Mouse (Mus musculus) mouse embryonic stem cell (cell line): Measurements from ENCODE around the gene 1700008O03Rik.

ENCODE experiments used
- in situ Hi-C, 2 experiments: fragments of 300-500 bp; cut with MboI; formaldehyde crosslinking; loops; 1 replicate in 1 of 2; 3 replicates in 1 of 2; pipeline ENCODE4 v1.14.3; 2019 to 2020; ENCODE audit warnings: low sequenced_read_pairs in 2 of 2, low pct_unique_long_range_greater_than_20kb in 1 of 2, mixed read lengths in 1 of 2; ENCODE audit not compliant: unreplicated experiment in 1 of 2

1700008O03Rik gene

GRCm38 (mm10) chr7:44352750-44353600 is 32.6 kb downstream of the 1700008O03Rik start:
- in situ Hi-C loops, result no loop called here

- in situ Hi-C loops, result no loop called here
Observed at GRCm38 (mm10) chr7:44351881-44352749, 33.5 kb downstream of the 1700008O03Rik start.

GRCm38 (mm10) chr7:44350957-44351711 is 34.5 kb downstream of the 1700008O03Rik start:
- in situ Hi-C loops, result no loop called here

- in situ Hi-C loops, result loop anchor here in 1 of 2 experiments (25.0 kb wide), 1 partner anchor 88 kb away; the partner anchor contains the start of gene Lrrc4b
Observed at GRCm38 (mm10) chr7:44349043-44349442, 36.6 kb downstream of the 1700008O03Rik start.

- in situ Hi-C loops, result loop anchor here in 1 of 2 experiments (25.0 kb wide), 1 partner anchor 93 kb away; the partner anchor contains the start of gene Lrrc4b
Observed at GRCm38 (mm10) chr7:44344622-44345021, 41.0 kb downstream of the 1700008O03Rik start.

- in situ Hi-C loops, result loop anchor here in 1 of 2 experiments (25.0 kb wide), 1 partner anchor 94 kb away; the partner anchor contains the start of gene Lrrc4b
Observed at GRCm38 (mm10) chr7:44343459-44344015, 42.1 kb downstream of the 1700008O03Rik start.

GRCm38 (mm10) chr7:44341714-44342113 is 43.9 kb downstream of the 1700008O03Rik start:
- in situ Hi-C loops, result loop anchor here in 1 of 2 experiments (25.0 kb wide), 1 partner anchor 96 kb away; the partner anchor contains the start of gene Lrrc4b

GRCm38 (mm10) chr7:44341119-44341518 is 44.5 kb downstream of the 1700008O03Rik start:
- in situ Hi-C loops, result loop anchor here in 1 of 2 experiments (25.0 kb wide), 1 partner anchor 96 kb away; the partner anchor contains the start of gene Lrrc4b

- in situ Hi-C loops, result loop anchor here in 1 of 2 experiments (25.0 kb wide), 1 partner anchor 97 kb away; the partner anchor contains the start of gene Lrrc4b
Observed at GRCm38 (mm10) chr7:44340226-44340625, 45.4 kb downstream of the 1700008O03Rik start.

- in situ Hi-C loops, result loop anchor here in 1 of 2 experiments (25.0 kb wide), 1 partner anchor 100 kb away; the partner anchor contains the start of gene Lrrc4b
Observed at GRCm38 (mm10) chr7:44337121-44337849, 48.3 kb downstream of the 1700008O03Rik start.

GRCm38 (mm10) chr7:44336046-44337021 is 49.3 kb downstream of the 1700008O03Rik start:
- in situ Hi-C loops, result loop anchor here in 1 of 2 experiments (25.0 kb wide), 1 partner anchor 101 kb away; the partner anchor contains the start of gene Lrrc4b

- in situ Hi-C loops, result loop anchor here in 1 of 2 experiments (25.0 kb wide), 1 partner anchor 102 kb away; the partner anchor contains the start of gene Lrrc4b
Observed at GRCm38 (mm10) chr7:44335031-44335878, 50.4 kb downstream of the 1700008O03Rik start.

- in situ Hi-C loops, result loop anchor here in 1 of 2 experiments (25.0 kb wide), 1 partner anchor 103 kb away; the partner anchor contains the start of gene Lrrc4b
Observed at GRCm38 (mm10) chr7:44334139-44334538, 51.5 kb downstream of the 1700008O03Rik start.

- in situ Hi-C loops, result loop anchor here in 1 of 2 experiments (25.0 kb wide), 1 partner anchor 105 kb away; the partner anchor contains the start of gene Lrrc4b
Observed at GRCm38 (mm10) chr7:44332336-44332735, 53.3 kb downstream of the 1700008O03Rik start.

- in situ Hi-C loops, result loop anchor here in 1 of 2 experiments (25.0 kb wide), 1 partner anchor 111 kb away; the partner anchor contains the start of gene Lrrc4b
Observed at GRCm38 (mm10) chr7:44326614-44327013, 59.0 kb downstream of the 1700008O03Rik start.
